Mouse (Mus musculus): Measurements from ENCODE around the gene Prm2.
A peak's percentile ranks its signal among the peaks of the same experiment; 100 is the strongest.

Gene Prm2

GRCm38 (mm10) chr16:10777579-10778160 is 18.3 kb downstream of the Prm2 start:
- no peak for DNase-seq (ENCODE audit: low spot score in 2 of 2)

GRCm38 (mm10) chr16:10776322-10776721 is 19.6 kb downstream of the Prm2 start:
- DNase-seq (ENCODE audit: low spot score in 2 of 2): no peak

- no peak for DNase-seq (ENCODE audit: low spot score in 2 of 2)
Observed at GRCm38 (mm10) chr16:10774726-10775125, 21.2 kb downstream of the Prm2 start.

GRCm38 (mm10) chr16:10773543-10773942 is 22.4 kb downstream of the Prm2 start:
- DNase-seq (ENCODE audit: low spot score in 2 of 2): no peak

- DNase-seq (ENCODE audit: low spot score in 2 of 2): no peak
Observed at GRCm38 (mm10) chr16:10771769-10772510, 24.0 kb downstream of the Prm2 start.

- no peak for DNase-seq (ENCODE audit: low spot score in 2 of 2)
Observed at GRCm38 (mm10) chr16:10770531-10771325, 25.2 kb downstream of the Prm2 start.

GRCm38 (mm10) chr16:10769661-10770060 is 26.3 kb downstream of the Prm2 start:
- no peak for DNase-seq (ENCODE audit: low spot score in 2 of 2)

GRCm38 (mm10) chr16:10768821-10769220 is 27.1 kb downstream of the Prm2 start:
- no peak for DNase-seq (ENCODE audit: low spot score in 2 of 2)

- DNase-seq (ENCODE audit: low spot score in 2 of 2): peak in 1 of 2 experiments; percentile 74
Observed at GRCm38 (mm10) chr16:10767158-10767557, 28.8 kb downstream of the Prm2 start.

- DNase-seq (ENCODE audit: low spot score in 2 of 2): no peak
Observed at GRCm38 (mm10) chr16:10764323-10764722, 31.6 kb downstream of the Prm2 start.

GRCm38 (mm10) chr16:10763540-10764264 is 32.2 kb downstream of the Prm2 start:
- DNase-seq (ENCODE audit: low spot score in 2 of 2): no peak

GRCm38 (mm10) chr16:10762569-10763180 is 33.3 kb downstream of the Prm2 start:
- no peak for DNase-seq (ENCODE audit: low spot score in 2 of 2)

GRCm38 (mm10) chr16:10761182-10761581 is 34.8 kb downstream of the Prm2 start:
- DNase-seq (ENCODE audit: low spot score in 2 of 2): no peak

- no peak for DNase-seq (ENCODE audit: low spot score in 2 of 2)
Observed at GRCm38 (mm10) chr16:10756168-10756567, 39.8 kb downstream of the Prm2 start.

- no peak for DNase-seq (ENCODE audit: low spot score in 2 of 2)
Observed at GRCm38 (mm10) chr16:10754521-10755296, 41.2 kb downstream of the Prm2 start.

- no peak for DNase-seq (ENCODE audit: low spot score in 2 of 2)
Observed at GRCm38 (mm10) chr16:10749824-10750223, 46.1 kb downstream of the Prm2 start.

- no peak for DNase-seq (ENCODE audit: low spot score in 2 of 2)
Observed at GRCm38 (mm10) chr16:10749226-10749625, 46.7 kb downstream of the Prm2 start.
